Mouse (Mus musculus) hindbrain, embryonic 11.5 days (tissue): Measurements from ENCODE around the gene Dync2li1. TPM values are rescaled to one million over a fixed set of nuclear protein-coding genes. Genes with fewer than 3 reads are reported as not detected.

ENCODE experiments used
- ATAC-seq: fragments of 200-750 bp; cut with Nextera tagmentation; 2 replicates; pipeline ENCODE4 v1.8.0; 2017; ENCODE audit warnings: mild to moderate bottlenecking, moderate TSS enrichment, moderate library complexity; ENCODE audit not compliant: low FRiP score
- DNase-seq: peaks from one replicate; pipeline ENCODE4 v3.0.0-alpha.2; 2015; ENCODE audit warnings: low spot score
- H3K27ac ChIP-seq: fragments of 300-500 bp; sonication (generic); 2 replicates; pipeline ENCODE4 v1.5.1; 2014; ENCODE audit warnings: mild to moderate bottlenecking, low read depth, low read length
- H3K27me3 ChIP-seq: fragments of 300-500 bp; sonication (generic); 2 replicates; pipeline ENCODE4 v1.6.1; 2014; ENCODE audit warnings: mild to moderate bottlenecking, low read length, moderate library complexity, mixed read lengths; ENCODE audit not compliant: control insufficient read depth, insufficient read depth
- H3K36me3 ChIP-seq: fragments of 300-500 bp; sonication (generic); 2 replicates; pipeline ENCODE4 v1.6.1; 2014; ENCODE audit warnings: mild to moderate bottlenecking, low read length, moderate library complexity, mixed read lengths; ENCODE audit not compliant: control insufficient read depth, insufficient read depth
- H3K4me1 ChIP-seq: fragments of 300-500 bp; sonication (generic); replicated peaks from 2 replicates; pipeline ENCODE4 v1.6.1; 2014; ENCODE audit warnings: low read length, mixed read lengths; ENCODE audit not compliant: control insufficient read depth, insufficient read depth
- H3K4me2 ChIP-seq: fragments of 300-500 bp; sonication (generic); replicated peaks from 2 replicates; pipeline ENCODE4 v1.6.1; 2014; ENCODE audit warnings: mild to moderate bottlenecking, low read depth, low read length
- H3K4me3 ChIP-seq: fragments of 300-500 bp; sonication (generic); 2 replicates; pipeline ENCODE4 v1.5.1; 2014; ENCODE audit warnings: low read depth, low read length
- H3K9ac ChIP-seq: fragments of 300-500 bp; sonication (generic); 2 replicates; pipeline ENCODE4 v1.6.1; 2014; ENCODE audit warnings: low read depth, low read length
- H3K9me3 ChIP-seq: fragments of 300-500 bp; sonication (generic); 2 replicates; pipeline ENCODE4 v1.6.1; 2016; ENCODE audit warnings: low read length; ENCODE audit not compliant: control insufficient read depth
- WGBS: fragments of 180-500 bp; shearing (Covaris S2); extraction: QIAGEN DNeasy Blood & Tissue Kit; methylation state at CpG from one replicate; pipeline ENCODE4 v1.1.7; 2014; 5-methylcytosine and 5-hydroxymethylcytosine counted together
- polyA plus RNA-seq: library from polyadenylated mRNA; unstranded; fragments of >200 nt; fragmentation: Nextera tagmentation; extraction: Ambion mirVana; gene quantifications from 2 replicates; pipeline ENCODE4 v1.2.1, GENCODE M21; 2014

The Dync2li1 gene
- polyA plus RNA-seq, 1 experiment from 2014 or later: 36.0 TPM

DNA sequence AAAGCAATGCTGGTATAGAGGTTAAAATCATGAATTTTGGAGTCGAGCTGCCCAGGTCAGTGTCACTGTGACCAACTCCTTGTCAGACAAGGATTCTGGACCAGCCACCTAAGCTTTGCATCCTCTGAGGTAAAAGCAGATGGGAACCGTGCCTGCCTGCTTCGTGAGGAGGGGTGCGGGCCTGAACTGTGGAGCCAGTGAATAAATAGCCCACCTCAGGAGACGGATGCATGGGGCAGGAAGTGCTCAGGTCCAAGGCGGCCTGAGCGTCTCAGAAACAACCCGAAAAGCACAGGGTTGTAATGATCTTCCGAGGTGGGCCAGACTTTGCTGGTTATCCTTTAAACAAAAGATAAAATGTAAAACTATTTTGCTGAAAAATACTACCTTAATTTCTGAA, 18.8 kb downstream of the Dync2li1 start:
- Histone ChIP-seq H3K9ac (no peak overlapping the region), H3K4me1 (0 out of 2 replicates have a peak, but pooled peaks cover 2% of the 10 kb centered on the region), H3K27me3 (no peaks in the 10 kb centered on the region), H3K4me3 (no peak overlapping the region), H3K36me3 (no peaks in the 10 kb centered on the region), H3K27ac (no peak overlapping the region), H3K4me2 (no peak overlapping the region), H3K9me3 (no peaks in the 10 kb centered on the region)
- ATAC-seq (no peak), DNase-seq (no peak)
- 31% methylated on average over 9 of the region's 9 CpGs for WGBS

DNA sequence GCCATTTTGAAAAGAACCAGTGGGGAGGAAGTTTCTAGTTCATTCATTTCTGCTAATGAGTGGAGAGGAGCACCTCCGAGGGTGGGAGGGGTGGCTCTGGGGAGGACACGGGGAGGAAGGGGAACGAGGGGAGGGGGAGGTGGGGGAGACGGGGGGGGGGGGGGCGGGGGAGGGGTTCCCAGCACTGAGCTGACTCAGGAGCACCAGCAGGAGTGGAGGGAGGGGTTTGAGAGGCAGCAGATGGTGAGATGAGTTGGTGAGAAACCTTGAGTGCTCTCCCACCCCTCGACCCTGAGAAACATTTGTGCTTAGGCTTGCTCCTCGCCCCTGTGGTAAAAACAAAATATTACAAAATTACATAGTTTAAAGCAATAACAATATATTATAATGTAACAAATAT, 19.6 kb downstream of the Dync2li1 start:
- H3K27ac ChIP-seq: no peak overlapping the region
- DNase-seq: no peak
- ATAC-seq: no peak
- no peaks in the 10 kb centered on the region for H3K9me3 ChIP-seq
- no peaks in the 10 kb centered on the region for H3K27me3 ChIP-seq
- H3K4me1 ChIP-seq: 0 out of 2 replicates have a peak, but pooled peaks cover 2% of the 10 kb centered on the region
- H3K9ac ChIP-seq: no peak overlapping the region
- no peak overlapping the region for H3K4me2 ChIP-seq
- 28% methylated on average over 3 of the region's 7 CpGs for WGBS
- H3K36me3 ChIP-seq: no peaks in the 10 kb centered on the region
- no peak overlapping the region for H3K4me3 ChIP-seq

DNA sequence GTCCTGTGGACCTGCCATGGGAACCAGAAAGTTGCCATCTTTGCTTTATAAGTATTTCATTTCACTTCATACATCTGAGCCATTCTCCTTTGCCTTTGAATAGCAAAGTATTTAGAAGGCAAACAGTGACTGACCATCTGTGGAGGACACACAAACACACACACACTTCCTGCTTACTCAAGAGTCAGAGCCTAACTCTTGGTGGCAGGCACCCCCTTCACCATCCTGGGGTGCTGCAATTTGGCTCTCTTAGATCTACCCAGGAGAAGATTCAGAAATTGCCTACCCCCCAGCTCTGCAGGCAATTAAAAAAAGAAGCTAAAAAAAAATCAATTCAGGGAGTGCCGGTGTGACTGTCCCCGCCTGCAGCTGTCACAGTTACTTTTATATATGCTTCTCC, 20.2 kb downstream of the Dync2li1 start:
- Histone ChIP-seq H3K4me3 (no peak overlapping the region), H3K9ac (no peak overlapping the region), H3K4me1 (0 out of 2 replicates have a peak, but pooled peaks cover 2% of the 10 kb centered on the region), H3K4me2 (no peak overlapping the region), H3K9me3 (no peaks in the 10 kb centered on the region), H3K36me3 (no peaks in the 10 kb centered on the region), H3K27me3 (no peaks in the 10 kb centered on the region), H3K27ac (no peak overlapping the region)
- no peak for DNase-seq
- 65% methylated on average over 2 of the region's 2 CpGs for WGBS
- ATAC-seq: no peak

DNA sequence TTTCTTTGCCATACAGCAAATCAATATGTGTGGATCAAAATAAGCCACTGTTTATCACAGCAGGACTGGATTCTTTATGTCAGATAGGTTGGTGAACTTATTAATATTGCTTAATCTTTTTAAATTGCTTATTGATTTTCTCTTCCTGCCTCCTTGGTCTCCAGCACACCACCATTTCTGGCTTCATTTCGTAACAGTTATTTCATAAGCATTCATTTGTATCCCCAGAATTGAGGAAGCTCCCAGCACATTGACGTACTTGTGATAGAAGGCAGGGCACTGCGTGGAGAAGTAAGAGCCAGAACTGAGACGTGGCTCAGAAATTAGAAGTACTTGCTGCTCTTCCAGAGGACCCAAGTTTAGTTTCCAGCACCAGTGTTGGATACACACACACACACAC, 21.3 kb downstream of the Dync2li1 start:
- Histone ChIP-seq H3K9ac (no peak overlapping the region), H3K4me2 (no peak overlapping the region), H3K27me3 (no peaks in the 10 kb centered on the region), H3K4me1 (0 out of 2 replicates have a peak, but pooled peaks cover 2% of the 10 kb centered on the region), H3K4me3 (no peak overlapping the region), H3K9me3 (no peaks in the 10 kb centered on the region), H3K36me3 (no peaks in the 10 kb centered on the region), H3K27ac (no peak overlapping the region)
- 90% methylated on average over 4 of the region's 4 CpGs for WGBS
- no peak for DNase-seq
- ATAC-seq: no peak

DNA sequence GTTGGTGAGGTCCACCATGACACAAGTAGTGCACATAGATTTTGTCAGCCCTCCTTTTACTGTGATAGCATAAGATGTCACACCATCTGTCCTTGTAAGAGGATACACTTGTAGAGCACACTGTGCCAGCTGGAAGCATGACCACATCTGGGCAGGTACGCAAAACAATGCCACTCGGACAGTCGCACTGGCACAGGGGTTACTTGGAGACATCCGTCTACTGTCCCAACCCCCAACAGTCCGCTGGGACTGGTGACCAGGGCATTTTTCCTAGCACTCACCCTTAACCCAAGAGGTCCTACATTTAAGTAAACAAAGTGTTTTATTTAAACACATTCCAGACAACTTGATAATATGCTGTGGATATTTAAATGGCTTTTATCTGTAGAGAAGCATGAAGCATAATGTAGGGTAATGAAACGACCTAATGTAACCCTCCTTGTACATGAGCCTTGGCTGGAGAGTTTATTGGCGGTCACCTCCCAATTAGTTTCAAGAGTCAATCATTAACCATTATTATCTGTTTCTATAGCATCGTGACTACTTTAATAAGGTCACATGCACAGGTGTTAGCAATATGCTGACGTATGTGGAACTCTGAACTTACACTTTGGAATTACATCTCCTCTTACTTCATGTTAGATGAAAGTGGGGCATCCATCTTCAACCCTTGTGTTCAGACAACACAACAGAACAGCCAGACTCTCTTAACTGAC, 24.2 kb downstream of the Dync2li1 start:
- no peak for DNase-seq

DNA sequence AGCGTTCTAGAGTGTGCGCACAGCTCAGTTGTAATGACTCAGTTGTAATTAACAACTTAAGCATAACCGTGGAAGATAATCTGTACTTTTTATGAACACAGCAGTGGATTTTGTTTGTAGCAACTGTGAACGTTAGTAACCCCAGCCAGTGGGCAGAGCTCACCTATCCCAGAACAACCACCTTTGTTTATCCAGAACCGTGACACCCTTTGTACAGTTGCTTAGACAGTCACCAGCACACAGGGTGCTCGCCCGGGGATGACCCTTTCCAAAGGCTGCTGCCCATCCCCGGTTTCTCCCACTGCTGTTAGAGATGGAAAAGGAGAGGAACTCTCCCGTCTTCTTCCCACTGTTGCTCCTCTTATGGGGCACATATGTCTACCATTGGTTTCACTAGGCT, 27.2 kb downstream of the Dync2li1 start:
- Histone ChIP-seq H3K4me1 (peaks cover 5% of the 10 kb centered on the region), H3K4me3 (no peak overlapping the region), H3K27me3 (no peaks in the 10 kb centered on the region), H3K36me3 (no peaks in the 10 kb centered on the region), H3K9me3 (no peaks in the 10 kb centered on the region), H3K9ac (no peak overlapping the region), H3K27ac (no peak overlapping the region), H3K4me2 (no peak overlapping the region)
- 91% methylated on average over 9 of the region's 9 CpGs for WGBS
- DNase-seq (no peak), ATAC-seq (no peak)

More for the DNA sequence above, 24.2 kb downstream of the Dync2li1 start:
- H3K36me3 ChIP-seq: no peaks in the 10 kb centered on the region
- 93% methylated on average over 9 of the region's 9 CpGs for WGBS
- H3K27ac ChIP-seq: no peak overlapping the region
- no peak overlapping the region for H3K4me3 ChIP-seq
- no peaks in the 10 kb centered on the region for H3K27me3 ChIP-seq
- no peak overlapping the region for H3K4me2 ChIP-seq
- no peaks in the 10 kb centered on the region for H3K4me1 ChIP-seq
- H3K9ac ChIP-seq: no peak overlapping the region
- H3K9me3 ChIP-seq: no peaks in the 10 kb centered on the region
- ATAC-seq: no peak

DNA sequence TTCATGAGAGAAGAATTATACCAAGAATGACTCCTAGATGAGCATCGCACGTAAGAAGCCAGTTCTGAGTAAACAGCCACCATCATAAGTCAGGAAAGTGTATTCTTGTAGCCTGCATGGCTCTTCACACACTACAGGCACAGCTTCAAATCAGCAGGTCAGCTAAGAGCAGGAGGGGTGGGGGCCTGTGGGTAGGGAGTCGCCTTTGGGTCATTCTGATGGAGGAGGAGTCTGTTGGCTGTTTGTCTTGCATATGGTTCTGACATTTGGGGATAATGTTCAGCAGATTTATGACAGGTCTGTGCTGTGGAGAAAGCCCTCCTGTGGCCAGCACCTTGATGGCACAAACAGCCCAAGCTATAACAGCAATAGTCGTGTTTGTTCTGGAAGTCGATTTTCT, 29.9 kb downstream of the Dync2li1 start:
- DNase-seq (no peak), ATAC-seq (no peak; the same call in 1 of the 2 replicates)
- WGBS: 72% methylated on average over 5 of the region's 5 CpGs
- Histone ChIP-seq H3K27me3 (no peaks in the 10 kb centered on the region), H3K27ac (peak overlapping the region; percentile 58), H3K36me3 (no peaks in the 10 kb centered on the region), H3K9me3 (no peaks in the 10 kb centered on the region), H3K4me1 (peaks cover 5% of the 10 kb centered on the region), H3K9ac (no peak overlapping the region), H3K4me3 (no peak overlapping the region), H3K4me2 (no peak overlapping the region)

DNA sequence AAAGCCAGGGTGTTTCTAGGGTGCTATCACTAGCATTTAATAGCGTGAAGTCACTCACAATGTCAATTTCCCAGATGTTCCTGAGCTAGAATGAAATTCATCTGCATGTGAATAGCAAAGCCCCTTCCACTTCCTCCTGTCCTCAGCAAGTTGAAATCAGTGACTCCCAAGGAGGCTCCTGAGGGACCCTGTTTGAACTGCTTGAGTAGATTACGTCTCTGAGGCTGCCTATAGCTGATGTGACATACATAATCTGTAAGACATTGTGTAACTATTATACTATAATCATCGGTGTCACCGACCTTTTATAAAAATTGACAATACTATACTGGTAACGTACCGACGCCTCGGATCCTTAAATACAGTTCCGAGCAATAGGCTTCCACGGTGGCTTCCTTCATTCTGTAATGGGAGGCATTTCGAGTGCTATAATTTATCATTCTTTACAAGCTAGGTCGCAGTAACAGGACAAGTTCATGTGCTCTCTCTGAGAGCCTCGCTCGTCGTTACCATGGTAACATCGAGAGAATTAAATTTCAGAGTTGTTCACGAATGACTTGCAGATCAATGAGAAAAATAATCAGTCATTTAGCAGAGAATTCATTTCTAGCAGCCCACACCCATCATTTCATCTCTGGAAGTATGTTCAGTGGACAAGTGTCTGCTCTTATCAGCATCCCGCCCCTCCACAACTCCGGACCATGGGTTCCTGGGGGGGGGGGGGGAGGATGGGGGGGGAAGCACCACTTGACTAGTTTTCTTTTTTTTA, 30.5 kb downstream of the Dync2li1 start:
- DNase-seq (no peak), ATAC-seq (peak; percentile 68)
- H3K27me3 ChIP-seq: no peaks in the 10 kb centered on the region
- H3K9ac ChIP-seq: no peak overlapping the region
- no peak overlapping the region for H3K4me2 ChIP-seq
- H3K27ac ChIP-seq: peak overlapping the region; percentile 58
- peaks cover 5% of the 10 kb centered on the region for H3K4me1 ChIP-seq
- no peaks in the 10 kb centered on the region for H3K9me3 ChIP-seq
- H3K36me3 ChIP-seq: no peaks in the 10 kb centered on the region
- WGBS: 52% methylated on average over 18 of the region's 19 CpGs
- no peak overlapping the region for H3K4me3 ChIP-seq

DNA sequence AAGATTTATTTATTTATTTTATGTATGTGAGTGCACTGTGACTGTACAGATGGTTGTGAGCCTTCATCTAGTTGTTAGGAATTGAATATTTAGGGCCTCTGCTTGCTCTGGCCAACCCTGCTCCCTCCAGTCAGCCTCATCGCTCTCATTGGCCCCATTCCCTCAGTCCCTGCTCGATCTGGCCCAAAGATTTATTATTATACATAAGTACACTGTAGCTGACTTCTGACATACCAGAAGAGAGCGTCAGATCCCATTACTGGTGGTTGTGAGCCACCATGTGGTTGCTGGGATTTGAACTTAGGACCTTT, 31.1 kb downstream of the Dync2li1 start:
- ATAC-seq (peak; percentile 40; the same call in 1 of the 2 replicates), DNase-seq (no peak)
- Histone ChIP-seq H3K9ac (no peak overlapping the region), H3K27me3 (no peaks in the 10 kb centered on the region), H3K4me1 (peaks cover 5% of the 10 kb centered on the region), H3K36me3 (no peaks in the 10 kb centered on the region), H3K9me3 (no peaks in the 10 kb centered on the region), H3K27ac (no peak overlapping the region), H3K4me3 (no peak overlapping the region), H3K4me2 (no peak overlapping the region)
- 79% methylated on average over 3 of the region's 3 CpGs for WGBS
